Mouse (Mus musculus) Muller cell, postnatal 12 days (primary cell): Measurements from ENCODE around the gene Ssbp4.
A peak's percentile ranks its signal among the peaks of the same experiment; 100 is the strongest.

Experiments used
- DNase-seq: peaks from one replicate; pipeline ENCODE4 v3.0.0-alpha.2; 2015; ENCODE audit errors: inconsistent ontology term

Gene Ssbp4

DNA sequence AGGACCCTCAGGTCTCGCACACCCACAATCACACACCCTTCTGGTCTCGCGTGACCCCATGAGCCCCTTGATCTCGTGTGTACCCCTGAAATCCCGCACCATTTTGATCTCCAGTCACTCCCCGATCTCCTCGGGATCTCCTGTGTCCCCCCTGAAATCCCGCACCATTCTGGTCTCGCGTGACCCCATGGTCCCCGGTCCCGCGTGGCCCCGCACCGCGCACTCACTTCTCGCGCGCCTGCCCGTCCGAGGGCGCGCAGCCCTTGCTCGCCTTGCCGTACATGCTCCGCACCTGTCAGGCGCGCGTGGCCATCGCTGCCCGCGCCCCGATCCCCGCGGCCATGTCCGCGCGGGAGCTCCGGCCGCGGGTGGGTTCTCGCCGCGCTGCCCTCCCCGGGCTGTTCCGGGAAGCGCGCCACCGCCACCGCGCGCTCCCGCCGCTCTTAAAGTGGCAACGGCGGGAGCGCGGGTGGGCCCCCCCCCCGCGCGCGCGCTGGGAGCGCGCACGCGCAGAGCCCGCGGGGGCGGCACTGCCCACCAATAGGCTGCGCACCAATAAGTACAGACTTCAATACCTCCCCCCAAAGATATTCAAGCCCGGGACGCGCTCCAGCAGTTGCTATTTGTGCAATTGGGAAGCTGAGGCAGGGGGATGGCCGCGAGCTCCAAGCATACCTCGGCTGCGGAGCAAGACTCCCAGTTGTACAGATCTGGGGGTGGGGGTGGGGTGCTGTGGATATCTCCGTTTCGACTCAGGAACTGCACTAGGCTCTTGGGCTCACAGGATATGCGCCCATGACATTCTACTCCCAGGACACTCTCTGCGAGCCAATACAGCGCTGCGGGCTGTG lies 549 bp downstream of the Ssbp4 start:
- peak; percentile 72 for DNase-seq

DNA sequence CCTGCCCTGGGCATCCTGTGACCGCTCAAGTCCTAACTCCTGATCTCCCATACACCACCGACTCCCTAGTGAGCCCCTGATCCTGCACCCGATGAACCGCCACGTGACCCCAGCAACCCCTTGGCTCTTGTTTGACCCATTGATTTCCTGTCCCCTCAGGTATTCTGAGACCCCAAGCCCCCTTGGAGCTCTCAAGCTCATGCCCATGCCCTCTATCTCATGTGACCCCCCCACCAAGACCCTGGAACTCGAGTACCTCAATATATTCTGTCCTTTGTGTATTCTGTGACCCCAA lies 1.1 kb downstream of the Ssbp4 start:
- no peak for DNase-seq

GRCm38 (mm10) chr8:70606780-70607602 lies 1.7 kb downstream of the Ssbp4 start:
- DNase-seq, result no peak

DNA sequence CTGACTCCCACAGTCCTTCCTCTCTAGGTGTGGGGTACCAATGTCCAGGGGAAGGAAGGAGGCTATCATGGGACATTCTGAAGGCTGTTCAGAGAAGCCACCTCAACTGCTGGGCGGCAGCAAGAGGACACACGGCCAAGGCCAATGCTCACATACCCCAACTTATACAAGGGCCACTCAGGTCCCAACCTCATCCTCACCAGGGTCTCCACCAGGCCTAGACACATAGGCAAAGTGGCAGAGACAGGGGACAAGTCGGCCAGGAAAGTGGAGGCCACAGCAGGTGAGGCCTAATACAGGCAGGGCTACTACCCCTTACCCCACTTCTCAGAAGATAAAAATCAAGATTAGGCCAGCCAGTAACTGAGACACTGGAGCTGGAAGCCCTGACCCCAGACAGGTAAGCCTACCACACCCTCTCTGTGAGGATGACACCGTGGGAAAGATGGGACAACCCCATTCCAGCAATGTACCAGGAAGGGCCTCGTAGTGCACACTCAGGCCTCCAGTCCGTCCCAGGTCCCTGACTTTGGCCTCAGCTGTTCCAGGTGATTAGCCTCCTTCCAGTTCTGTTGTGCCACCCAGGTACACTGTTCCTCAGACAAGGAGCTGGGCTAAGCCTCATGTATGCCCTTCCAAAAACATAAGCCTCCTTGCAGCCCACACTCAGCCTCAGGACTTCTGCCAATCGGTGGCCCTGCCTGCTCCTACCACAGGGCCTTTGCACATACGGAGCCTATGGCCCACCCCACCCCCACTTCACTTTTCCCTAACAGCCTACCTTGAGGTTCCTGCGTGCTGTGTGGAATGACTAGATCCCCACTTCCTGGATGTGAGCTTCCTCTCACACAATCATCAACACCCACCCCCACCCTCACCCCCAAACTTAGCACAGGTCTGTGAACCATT lies 2.5 kb downstream of the Ssbp4 start:
- DNase-seq, result no peak

DNA sequence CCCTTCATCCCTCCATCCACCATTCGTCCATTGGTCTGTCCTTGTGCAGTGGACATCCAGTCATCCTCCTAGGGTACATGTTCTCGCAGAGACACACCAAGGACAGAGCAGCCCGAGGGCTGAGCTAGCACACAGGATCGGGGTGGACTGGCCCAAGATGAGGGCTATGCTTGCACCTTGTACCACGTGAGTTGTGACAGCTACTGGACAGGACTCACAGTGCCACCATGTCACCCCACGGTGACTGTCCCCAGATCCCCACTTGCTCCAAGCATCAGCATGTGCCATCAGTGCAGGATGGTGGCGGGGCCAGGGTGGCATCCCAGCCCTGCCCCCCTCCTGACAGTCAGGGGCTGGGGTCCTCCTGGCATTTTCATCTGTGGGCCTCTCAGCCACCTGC lies 4.1 kb downstream of the Ssbp4 start:
- DNase-seq, result no peak

GRCm38 (mm10) chr8:70602139-70602811 lies 6.4 kb downstream of the Ssbp4 start:
- no peak for DNase-seq

GRCm38 (mm10) chr8:70601271-70601649 lies 7.4 kb downstream of the Ssbp4 start:
- peak; percentile 85 for DNase-seq

DNA sequence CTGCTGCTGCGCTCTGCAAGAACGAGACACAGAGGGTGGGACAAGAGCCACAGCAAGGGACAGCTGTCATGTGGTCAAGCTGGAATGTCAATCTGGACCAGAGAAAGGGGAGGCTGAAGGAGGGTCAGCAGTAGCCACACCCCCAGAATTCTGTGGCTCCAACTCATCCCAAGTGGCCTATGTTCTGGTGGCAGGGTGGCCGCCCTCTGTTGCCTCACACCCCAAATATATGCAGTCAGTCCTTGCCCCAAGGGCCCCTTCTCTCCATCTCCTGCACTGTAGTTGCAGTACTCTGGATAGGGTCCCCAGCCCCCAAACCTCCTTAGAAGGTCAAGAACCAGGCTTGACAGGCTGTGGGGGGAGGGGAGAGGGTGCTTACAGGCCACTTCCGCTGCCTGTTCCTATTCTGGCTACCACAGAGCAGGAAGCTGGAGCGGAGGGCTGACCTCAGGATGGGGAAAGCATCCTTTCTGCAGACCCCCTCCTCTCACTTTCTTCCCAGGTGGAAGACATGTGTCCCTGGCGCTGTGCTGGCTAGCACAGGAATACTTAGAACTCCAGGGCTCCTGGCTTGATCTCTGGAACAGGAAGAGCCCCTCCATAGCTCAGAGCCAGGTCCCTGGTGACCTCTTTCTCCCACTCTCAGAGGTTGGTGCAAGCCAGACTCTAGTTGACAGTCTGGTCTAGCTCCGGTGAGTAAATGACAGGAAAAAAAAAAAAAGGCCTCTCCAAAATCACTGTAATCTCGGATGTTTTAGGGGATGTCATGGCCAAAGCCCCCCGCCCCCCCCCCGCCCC lies 8.0 kb downstream of the Ssbp4 start:
- no peak for DNase-seq

DNA sequence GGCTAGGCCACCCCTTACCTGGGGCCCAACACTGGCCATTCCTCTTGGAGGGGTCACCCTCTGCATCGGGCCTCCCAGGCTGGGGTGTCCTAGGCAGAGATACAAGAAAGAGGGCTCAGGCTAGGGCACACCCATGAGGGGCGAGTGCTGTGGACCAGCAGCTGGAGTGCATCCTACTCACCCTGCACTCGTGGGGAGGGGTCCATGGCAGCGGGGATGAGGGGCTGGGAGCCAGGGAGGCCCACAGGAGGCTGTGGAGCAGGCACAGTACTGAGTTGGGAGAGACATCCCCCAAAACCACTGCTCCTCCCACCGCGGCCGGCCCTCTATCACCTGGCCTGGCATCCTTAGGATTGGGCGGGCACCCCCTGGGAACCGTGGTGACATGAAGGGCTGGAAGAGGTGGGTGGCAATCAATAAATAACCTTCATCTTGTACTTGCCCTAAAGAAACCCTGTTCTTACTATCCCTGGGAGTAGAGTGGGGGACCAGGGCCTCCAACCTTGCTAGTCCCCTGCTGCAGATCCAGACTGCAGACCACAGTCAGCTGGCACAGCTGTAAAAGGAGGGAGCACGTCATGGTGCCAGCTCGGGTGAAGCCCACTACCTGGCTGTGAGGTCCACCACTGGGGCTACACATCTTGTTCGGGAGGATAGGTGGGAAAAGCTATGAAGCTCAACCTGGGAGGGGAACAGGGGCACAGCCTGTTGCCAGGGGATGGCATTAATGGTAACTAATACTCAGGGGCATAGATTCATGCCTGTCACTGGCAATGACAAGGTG lies 9.0 kb downstream of the Ssbp4 start:
- DNase-seq, result no peak

DNA sequence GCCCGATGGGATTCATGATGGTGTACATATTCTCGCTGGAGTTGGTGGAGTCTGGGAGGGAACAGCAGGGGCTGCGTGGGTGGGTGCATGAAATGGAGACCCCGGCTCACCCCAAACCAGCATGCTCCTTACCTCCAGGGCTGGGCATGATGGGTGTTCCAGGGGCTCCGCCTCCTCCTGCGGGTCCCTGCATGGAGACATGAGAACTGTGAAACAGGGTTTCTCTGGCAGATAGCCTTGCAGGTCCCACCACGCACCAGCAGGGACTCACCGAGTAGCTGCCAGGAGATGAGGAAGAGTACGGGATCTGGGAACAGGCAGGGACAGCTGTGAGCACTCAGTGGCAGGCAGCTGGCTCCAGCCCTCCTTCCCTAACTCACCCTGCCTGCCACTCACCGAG lies 9.9 kb downstream of the Ssbp4 start:
- no peak for DNase-seq

DNA sequence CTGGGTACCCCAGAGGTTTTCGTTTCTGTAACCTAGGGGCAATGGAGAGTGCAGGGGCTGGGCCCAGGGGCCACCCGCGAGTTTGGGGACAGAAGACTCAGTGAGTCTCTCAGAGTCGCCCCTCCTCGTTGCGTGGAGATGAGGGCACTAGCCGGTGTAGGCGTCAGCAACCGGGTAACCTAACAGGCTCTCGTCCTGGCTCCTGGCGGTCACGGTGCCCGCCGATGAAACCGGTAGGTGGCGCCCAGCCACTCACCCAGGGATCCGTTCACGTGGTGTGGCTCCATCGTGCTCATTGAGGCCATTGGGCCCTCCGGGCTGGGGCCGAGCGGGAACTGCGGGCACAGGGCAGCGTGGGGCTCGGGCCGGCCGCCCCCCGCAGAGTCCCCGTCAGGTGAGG lies 10.4 kb downstream of the Ssbp4 start:
- peak; percentile 82 for DNase-seq

DNA sequence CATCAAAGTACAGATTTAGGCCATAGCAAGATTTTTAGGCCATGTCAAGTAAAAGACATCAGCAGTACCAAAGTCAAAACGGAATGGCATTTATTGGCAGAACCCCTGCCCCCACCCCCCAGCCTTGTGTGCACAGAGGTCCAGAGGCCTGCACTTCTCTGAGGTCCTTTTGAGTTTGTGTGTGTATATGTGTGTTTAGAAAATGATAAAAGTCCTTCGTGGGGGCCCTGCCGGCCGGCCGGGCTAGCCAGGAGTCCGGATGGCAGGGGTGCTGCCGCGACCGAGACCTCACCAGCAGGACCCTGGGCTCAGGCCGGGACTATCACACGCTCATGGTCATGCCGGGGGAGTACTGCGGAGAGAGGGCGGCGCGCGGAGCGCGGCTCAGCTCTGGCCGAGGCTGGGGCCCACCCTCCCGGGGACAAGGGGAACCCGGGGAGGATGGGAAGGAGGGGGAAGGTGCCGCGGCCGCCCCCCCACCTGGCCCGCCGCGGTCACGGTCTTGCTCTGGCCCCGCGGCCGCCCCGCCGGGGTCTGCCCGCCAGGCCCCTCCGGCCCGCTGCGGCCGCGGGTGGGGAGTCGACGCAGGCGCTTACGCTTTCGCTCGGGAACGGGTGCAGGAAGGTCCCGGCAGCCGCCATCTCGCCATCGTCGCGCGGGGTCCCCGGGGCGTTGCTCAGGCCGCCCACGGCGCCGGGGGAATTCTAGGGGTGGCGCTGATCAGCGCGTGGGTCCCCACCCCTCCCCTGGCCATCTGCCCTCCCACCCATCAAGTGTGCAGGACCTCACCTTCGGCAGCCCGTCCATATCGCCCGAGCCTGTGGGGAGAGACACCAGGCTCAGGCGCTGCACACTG lies 11.0 kb downstream of the Ssbp4 start:
- no peak for DNase-seq

DNA sequence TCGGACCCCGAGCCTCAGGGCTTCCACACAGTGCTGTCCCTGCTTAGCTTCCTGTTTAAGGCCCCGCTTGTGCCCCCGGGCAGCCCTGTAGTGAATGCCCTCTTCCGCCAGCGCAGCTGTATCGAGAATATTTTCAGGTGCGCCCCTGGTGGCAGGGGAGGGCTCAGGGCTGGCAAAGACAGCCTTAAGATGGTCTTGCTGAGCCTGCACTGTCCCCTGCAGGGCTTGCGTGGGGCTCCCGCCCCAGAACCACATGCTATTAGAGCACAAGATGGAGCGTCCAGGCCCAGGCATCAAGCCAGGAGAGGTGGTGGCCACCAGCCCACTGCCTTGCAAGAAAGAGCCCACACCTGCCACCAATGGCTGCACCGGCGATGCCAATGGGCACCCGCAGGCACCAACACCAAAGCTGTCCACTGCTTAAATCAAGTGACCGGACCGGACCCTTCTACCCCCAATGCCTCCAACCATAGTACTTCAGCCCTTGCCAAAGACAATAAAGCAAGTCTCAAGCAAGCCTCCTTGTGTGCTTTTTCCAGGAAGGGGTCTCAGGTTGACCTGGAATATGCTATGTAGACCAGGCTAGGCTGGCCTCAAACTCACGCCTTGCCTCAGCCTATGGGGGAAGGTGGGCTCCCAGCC lies 11.8 kb downstream of the Ssbp4 start:
- no peak for DNase-seq

DNA sequence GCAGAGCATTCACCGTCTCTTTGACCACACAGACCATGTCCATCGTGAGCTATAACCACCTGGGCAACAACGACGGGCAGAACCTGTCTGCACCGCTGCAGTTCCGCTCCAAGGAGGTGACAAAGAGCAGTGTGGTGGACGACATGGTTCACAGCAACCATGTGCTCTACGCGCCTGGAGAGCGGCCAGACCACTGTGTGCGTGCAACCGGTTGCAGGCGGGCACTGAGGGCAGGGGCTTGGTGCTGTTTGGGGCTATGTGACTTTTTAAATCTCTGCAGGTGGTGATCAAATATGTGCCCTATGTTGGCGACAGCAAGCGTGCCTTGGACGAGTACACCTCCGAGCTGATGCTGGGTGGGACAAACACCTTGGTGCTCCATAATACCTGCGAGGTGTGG lies 12.5 kb downstream of the Ssbp4 start:
- DNase-seq, result no peak

DNA sequence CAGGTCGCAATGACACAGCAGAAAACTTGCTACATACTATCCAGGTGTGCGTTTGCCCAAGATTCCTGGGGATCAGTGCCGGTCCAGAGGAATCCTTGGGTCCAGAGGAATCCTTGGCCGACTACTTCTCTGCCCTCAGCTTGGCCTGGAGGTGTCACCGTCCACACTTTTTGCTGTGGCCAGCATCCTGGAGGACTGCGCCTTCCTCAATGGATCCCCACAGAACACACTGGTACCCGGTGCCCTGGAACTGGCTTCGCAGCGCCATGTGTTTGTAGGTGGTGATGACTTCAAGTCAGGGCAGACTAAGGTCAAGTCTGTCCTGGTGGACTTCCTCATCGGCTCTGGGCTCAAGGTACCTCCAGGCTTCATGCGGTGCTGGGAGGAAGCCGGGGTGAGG lies 12.9 kb downstream of the Ssbp4 start:
- DNase-seq, result no peak

- DNase-seq, result no peak
Observed at GRCm38 (mm10) chr8:70594621-70595564, 13.8 kb downstream of the Ssbp4 start.

GRCm38 (mm10) chr8:70593961-70594609 lies 14.6 kb downstream of the Ssbp4 start, which contains the start of gene Isyna1:
Gene Isyna1 (plus strand): TSS chr8:70594373.
- peak; percentile 81 for DNase-seq
